Mouse (Mus musculus) monocyte, adult 2 months (primary cell): ENCODE results near the gene Plxna4.

Source experiments
- DNase-seq, 2 experiments: peaks; one replicate each; pipeline ENCODE4 v3.0.0; 2022; ENCODE audit warnings: low spot score in 2 of 2, low read depth in 1 of 2

The Plxna4 gene

DNA sequence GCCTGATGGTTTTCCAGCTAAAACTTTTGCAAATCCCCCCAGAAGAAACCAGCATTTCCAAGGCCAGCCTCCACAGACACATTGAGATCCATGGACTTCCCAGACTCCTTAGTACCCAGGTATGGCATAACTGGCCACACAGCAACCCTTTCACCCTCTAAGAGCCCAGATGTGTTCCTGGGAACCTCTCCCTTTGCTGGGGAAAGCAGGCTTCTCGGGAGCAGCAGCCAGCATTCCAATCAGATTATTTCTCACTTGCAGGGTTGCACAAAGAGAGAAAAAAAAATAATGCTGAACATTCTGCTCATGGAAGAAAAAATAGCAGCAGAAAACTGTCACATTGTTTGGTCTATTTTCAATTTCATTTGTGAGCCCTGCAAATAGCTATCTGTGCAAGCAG lies 178.4 kb downstream of the Plxna4 start:
- DNase-seq = no peak

DNA sequence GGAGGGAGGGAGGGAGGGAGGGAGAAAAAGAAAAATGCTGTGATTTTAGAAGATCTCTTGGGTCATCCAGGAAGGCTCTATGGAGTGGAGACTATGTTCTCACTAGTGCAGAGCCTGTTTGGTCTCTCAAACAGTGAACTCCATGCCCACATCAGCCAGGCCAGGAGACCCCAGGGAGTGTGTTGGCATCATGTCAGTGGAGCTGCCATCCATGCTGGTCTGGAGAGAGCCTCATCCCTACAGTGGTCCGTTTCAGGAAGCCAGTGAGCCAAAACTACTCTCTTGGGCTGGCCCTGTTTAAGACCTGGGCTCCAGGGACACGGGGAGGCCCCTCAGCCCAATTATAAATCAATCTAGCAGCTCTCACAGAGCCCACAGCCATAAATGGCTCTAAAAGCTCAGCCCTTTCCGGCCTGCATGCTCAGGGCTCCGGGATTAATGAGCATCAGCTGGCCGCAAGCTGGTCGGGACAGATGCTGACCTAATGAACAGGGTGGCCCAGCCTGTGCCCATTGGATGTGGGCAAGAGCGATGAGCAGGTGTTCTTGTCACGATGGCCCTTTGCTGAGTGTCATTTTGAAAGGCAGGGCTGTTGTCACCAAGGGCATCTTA lies 180.3 kb downstream of the Plxna4 start:
- DNase-seq = no peak

DNA sequence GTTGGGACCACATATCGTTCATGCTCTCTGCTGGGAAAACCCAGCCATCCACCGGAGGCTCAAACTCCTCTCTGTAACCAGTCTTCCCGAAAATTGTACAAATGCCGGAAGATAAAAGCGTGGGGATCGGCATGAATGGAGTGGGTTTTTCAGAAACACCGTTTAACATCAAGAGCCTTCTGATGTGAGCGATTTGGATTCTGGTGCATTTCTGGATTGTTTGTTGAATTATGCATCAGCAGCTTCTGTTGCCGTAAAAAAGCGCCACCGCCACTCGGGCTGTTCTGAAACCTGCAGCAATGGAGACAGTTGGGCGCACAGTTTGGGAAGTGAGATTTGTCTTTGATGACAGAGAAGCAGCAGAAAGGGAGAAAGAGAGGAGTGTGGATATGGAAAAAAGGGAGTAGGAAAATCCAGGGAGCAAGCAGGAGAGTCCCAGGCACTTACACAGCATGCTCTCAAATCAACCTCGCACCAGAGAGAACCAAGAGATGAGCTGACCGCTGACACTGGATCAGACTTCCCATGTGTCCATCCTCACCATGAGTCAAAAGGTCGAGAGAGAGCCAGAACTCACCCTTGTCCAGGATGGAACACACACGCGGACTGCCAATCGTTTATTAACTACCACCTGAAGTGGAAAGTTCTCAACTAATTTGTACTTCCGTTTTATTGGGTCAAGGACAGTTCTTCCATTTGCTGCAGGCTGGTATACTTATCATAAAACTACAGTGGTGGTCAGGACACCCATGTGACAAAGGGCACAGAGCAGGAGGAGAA lies 181.5 kb downstream of the Plxna4 start:
- no peak for DNase-seq

DNA sequence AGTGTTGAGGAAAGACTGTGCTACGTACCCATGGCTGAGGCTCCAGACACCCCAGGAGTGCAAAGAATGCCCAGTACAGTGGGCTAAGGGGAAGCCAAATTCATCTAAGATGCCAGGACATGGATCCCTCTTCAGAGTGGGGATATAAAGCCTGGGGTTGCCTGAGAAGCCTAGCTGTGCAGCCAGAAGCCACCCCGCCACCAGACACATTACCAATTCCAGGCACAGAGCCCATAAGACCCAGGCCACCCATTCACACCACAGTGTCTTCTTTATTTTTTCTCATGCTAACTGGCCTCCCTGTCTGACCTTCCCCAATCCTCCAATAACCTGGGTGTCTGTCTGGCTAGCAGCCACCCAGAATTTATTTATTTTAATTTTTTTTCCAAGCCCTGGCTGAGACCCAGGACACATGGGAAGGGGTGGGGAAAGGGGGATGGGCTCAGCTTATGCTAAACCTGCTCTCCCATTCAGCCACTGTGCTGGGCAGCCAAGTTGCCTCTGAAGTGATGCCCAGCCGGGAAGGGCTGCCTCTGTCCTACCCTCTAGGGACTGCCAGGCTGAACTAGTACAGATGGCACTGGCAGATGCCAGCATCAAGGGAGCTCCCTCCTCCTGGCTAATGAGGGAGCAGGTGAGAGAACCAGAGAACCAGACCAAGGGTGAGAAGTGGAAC lies 185.3 kb downstream of the Plxna4 start:
- DNase-seq = no peak

DNA sequence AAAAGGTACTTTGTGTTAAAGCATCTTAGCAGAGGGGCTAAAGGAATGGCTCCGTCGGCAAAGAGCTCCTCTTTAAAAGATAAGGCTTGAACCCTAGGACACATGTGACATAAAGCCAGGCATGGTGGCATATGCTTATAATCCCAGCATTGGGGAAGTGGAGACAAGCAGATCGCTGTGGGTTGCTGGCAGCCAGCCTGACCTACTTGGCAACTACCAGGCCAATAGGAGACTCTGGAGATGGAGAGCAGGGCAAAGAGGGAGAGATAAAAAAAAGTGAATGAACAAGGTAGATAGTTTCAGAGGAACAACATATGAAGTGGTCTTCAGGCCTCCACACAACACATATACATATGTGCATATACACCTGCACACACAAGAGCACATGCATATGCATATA lies 189.7 kb downstream of the Plxna4 start:
- DNase-seq = no peak

DNA sequence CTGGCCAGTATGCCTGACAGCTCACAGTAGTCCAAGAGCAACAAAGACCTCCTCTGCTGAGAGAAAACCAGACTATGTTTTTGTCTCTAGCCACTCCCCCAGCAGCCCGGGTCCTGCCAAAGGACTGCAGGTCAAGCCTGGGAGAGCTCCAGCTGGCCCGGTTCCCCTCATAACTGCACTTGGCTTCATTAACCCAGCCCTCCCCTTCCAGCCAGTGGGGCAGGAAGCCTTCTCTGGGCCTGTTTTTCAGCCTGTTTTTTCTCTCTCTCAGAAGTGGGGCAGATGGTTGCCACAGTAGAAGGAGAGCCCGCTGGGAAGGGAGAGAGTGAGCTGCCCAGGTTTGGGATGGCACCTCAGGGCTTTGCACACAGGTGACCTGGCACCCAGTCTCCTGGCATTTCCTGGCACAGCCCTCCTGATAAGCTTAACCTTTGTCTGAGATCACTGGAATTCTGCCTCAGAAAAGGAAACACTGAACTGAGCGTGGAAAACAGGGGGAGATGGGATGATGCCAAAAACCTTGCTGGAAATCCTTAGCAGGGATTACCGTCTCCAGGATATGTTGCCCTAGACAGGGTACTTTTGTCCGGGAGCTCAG lies 190.8 kb downstream of the Plxna4 start:
- no peak for DNase-seq

DNA sequence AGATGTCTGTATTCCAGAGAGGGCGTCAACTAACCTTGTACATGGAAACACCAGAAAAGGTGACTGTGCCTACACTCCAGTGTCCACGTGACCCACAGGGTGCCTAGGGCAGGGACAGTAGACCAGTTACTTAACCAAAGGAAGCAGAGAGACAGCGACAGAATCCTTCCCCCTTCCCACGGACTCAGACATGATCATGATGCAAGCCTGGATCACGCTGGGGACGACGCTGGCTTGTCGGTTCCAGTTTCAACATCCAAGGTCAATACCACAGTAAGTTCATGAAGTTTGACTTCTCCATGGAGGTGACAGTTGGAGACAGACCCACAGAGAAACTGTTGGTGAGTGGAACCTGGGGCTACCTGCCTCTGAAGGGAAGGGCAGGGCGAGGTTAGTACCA lies 192.6 kb downstream of the Plxna4 start:
- no peak for DNase-seq

DNA sequence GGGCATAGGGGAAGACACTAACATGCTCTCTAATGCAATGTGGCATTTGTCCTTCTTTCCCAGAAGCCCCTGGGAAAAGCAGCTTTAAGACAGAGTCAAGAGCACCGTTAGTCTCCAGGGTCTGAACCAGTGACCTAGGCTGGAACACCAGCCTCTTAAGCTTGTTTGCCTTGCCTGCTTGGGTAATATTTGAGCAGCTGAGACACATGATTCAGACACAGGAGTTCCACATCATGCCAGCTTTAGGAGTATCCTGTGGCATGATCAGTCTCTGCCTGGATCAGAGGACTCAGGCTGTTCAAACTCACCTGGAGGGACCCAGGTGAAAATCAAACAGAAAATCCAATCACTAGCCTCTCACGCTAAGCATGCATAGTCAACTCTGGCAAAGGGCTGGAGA lies 195.7 kb downstream of the Plxna4 start:
- no peak for DNase-seq

DNA sequence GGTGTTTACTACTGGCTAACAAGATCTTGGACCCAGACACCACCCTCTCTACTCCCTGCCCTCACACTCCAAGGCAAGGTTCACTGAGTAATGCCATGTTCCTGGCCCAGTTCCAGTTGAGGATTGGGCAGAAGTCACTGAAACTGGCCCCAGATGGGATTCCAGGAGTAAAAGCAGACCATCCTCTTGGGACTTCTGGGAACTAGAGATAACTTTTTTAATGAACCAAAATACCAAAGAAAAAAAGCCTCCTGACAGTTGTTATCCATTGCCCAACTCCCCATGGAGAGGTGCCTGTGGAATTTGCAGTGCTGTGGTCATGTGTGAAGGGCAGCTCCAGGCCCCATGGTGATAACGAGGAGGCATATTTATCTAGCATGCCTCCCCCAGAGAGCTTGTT lies 199.7 kb downstream of the Plxna4 start:
- DNase-seq = no peak

DNA sequence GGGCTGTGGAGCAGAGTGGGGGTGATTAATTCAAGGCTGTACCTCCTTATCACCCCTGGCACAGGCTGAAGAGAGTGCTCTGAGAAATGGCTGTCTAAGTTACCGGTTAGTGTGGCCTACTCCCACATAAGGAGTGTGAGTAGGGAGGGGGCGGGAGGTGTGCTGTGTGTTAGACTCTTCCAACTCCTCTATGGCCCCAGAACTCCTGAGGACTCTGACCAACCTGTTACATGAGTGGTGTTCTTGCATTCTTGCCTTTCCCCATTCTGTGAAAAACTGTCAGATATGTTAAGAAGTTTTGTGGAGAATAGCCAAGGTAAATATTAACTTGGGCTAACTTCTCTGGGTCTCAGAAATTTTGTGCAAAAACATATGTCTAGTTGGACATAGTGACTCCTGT lies 201.1 kb downstream of the Plxna4 start:
- DNase-seq = no peak

DNA sequence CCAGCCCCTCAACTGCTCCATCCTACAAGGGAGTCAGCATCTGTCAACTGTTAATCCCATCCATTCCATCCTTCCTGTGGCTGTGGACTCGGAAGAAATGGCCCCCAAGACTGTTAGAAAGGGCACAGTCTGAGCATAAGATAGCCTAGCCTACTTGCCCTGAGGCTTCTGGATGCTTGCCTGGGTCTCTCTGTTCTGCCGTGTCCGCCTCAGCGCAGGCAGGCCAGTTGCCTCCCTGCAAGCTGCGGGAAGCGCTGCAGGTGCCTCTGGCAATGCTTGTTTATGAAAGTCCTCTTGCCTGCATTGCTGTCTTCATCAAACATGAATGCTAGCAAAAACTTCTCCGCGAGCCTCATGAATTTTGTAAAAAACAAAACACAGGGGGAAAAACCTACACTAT lies 203.1 kb downstream of the Plxna4 start:
- DNase-seq = no peak

DNA sequence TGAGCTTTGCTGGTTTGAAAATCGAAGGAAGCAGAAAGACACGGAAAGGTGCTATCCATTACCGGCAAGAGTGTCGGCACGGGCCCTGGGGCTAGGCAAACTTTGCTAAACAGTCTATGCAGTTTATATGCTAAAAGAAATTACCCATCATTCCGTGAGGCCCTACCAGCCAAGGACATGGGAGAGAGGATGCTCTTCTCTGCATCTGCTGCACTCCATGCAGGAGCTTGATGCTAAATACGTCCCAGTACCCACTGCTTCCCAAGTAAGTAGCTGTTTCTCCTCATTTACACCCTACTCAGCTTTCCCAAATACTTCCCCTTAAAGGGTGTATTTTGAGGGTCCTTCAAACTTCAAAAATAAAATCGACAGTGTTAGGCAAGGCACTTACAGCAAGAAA lies 203.6 kb downstream of the Plxna4 start:
- DNase-seq = no peak

DNA sequence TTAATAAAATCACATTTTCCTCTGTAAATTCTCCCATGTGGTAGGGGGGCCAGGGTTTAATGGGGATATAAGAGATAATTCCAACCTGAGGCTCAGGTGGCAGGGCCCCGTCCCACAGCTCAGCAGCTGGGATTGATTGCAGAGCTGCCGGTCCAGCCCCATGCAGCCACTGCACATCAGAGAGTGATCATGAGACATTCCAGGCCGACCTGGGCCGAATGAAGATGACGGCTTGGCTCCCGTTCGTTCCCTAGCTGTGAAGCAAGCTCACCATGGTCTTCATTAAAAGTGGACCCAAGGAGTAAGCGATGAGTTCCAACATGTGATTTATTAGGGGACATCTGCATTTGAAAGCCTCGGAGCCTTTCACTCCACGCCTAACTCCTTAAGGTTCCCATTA lies 206.5 kb downstream of the Plxna4 start:
- no peak for DNase-seq

DNA sequence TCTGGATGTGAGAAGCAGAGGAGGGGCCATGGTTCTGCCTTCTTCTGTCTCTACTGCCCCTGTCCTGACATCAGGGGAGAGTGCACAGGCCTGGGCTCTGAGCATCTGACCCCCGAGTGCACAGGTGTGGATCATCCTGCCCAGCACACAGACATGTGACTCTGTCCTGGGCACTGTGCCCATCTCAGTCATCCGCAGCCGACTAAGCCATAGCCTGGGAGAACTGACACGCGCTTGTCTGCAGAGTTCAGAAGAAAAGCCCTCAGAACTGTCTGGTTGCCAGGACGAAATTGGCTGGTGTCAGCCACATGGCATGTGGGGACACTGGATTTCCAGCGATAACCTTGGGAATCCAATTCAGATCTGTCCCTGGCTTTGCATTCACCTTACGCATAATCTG lies 210.8 kb downstream of the Plxna4 start:
- DNase-seq = no peak

DNA sequence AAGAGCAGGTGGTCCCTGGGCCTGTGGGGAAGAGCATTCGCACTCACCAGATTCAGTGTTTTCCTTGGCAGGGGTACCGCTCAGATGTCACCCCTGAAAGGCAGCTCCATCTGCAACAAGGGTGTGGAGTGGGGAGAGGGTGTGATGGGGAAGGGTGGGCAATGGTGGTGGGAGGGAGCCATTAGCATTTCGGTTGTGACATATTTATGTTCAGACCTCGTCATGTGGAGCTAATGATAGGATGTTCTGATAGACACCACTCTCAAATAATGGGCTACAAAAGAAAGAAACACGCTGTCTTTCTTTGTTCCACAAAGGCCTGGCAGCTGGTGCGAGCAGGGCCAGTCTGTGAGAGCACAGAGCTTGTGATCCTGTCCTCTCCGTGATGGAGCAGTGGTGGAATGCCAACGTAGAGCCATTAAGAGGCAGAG lies 214.0 kb downstream of the Plxna4 start:
- no peak for DNase-seq

DNA sequence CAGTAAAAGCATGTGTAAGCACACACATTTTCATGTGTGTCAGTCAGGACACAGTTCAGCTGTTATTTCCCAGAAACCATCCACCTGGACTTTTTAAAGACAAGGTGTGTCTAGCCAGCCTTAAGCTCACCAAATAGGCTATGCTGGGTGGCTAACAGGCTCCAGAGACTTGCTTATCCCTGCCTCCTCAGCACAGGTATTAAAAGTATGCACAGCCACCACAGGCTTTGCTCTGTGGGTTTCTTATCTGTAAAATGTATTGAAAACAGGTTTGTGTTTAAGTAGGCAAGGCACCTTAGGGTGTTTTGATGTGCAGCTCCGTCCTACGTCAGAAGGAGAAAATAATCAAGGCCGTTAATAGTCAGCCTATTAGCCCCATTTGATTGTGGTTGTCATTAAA lies 218.9 kb downstream of the Plxna4 start:
- DNase-seq = no peak

DNA sequence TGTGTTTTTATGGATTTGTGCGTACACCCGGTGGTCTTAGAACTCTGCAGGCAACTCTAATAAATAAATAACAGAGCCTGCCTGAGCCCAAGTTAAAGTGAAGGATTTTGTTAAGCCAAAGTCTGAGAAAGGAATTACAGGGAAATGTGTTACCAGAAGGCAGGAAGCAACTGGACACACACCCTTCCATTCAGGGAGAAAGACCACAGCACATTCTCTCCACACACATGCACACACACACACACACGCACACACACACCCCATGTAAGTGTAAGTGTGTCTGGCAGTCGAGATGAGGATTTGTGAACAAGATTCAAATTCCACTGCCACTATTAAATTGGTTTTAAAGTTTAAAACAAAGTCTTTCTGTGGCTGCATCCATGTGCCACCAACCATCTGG lies 219.6 kb downstream of the Plxna4 start:
- DNase-seq = no peak

DNA sequence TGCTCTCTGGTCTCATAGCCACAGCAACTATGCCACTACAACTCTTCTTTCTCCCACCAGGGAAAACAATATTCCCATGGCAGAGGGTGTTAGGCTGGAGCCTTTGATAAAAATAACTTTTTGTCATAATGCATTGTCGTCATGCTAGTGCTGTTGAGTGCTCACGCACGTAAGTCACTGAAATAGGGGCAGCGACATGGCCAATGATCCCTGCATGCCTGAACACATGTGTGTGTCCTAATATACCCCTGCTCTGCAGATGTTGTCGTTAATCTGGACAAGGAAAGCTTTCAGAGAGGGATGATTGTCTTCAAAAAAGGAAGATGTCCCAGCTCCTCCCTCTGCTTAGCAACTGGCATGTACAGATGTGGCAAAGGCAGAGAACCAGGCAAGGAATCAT lies 223.1 kb downstream of the Plxna4 start:
- no peak for DNase-seq

DNA sequence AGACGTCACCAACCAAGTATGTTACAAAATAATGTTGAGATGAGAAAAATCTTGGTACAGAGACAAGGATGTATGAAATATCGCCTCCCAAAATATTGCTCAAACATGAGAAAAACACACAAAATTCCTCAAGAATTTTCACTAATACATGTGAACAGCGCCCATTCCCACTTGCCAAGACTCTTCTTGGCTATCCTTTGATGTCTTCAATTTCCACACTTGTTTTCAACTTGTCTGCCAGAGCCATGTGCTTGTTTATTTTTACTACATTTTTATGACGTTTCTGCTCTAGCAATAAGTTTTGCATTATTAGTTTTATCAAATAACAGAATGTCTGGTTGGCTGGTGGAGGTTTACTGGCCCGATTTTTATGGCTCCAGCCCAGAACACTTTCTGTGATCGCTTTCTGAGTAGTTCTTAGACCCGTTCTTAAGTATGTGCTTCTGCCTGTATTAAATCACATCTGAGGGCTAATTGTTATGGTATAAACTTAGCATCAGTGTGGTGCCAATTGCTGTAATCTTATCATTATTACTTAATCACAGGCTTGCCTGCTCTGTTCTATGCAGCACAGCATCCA lies 224.4 kb downstream of the Plxna4 start:
- no peak for DNase-seq

DNA sequence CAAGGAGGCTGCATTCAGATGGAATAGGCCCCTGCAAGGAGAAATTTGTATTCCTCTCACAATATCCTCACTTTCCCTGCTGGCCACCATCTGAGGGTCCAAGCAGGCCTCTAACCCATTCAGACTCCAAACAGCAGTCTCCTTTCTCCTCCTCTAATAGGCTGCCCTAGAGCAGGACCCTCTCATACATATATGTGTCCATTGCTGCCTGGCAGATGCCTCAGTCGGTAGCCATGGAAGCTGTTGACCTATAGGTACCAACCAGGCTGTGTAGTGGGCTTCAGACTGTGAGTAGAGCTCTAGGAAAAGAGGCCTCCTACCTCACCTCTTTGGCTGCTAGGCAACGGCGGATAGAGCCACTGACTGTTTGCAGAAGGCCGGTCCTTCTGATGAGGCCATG lies 225.6 kb downstream of the Plxna4 start:
- no peak for DNase-seq

DNA sequence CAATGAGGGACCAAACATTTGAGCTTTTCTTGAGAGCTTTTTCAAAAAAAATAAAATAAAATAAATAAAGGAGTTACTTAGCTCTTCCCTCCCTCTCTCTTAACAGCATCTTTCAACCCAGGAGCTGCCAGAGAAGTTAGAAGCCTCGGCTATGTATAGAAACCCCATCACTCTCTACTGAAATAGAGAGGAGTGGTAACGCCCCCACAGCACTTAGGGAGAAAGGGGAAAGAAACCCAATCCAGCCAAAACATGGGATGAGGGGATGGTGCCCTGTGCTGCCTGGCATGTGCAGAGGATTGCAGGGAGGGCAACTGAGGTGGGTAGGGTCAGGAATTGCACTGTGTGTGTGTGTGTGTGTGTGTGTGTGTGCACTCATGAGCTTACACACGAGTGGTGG lies 228.3 kb downstream of the Plxna4 start:
- DNase-seq = no peak

DNA sequence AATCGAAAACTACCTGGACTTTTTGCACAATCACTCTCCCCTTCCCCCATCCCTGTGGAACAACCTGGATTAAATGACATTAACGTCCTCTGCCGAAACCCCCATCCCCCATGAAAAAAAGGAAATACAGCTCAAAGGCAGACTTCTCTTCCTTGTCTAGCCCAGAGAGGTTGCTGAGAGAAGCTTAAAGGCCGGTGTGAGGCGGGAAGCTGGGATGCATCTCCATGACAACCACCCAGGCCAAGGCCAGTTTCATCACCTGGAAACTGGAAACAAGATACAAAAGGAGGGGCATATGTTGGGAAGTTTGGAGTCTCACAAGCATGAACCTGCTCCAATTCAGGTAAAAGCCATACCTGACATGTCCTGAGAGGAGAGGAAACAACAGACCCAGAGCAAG lies 230.5 kb downstream of the Plxna4 start:
- DNase-seq = no peak
